Mouse (Mus musculus): ENCODE results near the gene Smbd1. TPM values are rescaled to one million over a fixed set of nuclear protein-coding genes. Genes with fewer than 3 reads are reported as not detected.

Gene Smbd1
- polyA plus RNA-seq, 1 experiment from 2014 or later: not detected

DNA sequence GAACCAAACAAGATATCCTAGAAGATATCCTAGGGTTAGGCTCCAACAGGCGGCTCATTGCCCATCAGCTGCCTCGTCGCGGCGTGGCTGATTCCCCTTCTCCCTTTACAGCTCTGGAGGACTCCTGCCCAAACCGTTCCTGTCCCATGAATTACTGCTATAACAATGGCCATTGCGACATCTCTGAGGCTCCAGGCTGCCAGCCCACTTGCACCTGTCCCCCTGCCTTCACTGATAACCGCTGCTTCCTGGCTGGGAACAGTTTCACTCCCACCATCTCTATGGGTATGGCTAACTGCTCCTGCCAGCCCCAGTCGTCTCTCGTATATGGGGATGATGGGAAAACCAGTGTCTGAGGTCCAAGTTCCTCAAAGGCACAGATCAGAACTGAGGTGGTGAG lies 33.6 kb downstream of the Smbd1 start:
- 79% methylated on average over 10 of the region's 10 CpGs for WGBS

DNA sequence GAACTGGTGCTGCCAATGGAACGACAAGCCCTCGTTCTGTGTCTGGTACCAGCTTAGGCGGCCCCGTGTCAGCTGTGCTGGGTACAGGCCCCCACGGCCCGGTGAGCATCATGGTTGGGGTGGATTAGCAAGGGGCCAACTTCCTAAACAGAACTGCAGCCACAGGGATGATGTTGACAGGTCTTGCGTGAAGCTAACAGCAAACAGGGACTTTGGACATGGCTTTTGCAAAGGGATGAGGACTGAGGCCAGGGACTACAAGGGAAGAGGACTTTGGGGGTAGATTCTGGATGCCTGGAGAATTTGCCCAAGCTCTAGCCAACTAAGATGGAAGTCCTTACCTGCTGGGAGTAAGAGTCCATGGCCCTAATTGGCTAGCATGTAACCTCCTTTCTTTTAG lies 43.4 kb downstream of the Smbd1 start:
- Histone ChIP-seq H3K27ac (no peak overlapping the region), H3K36me3 (no peaks in the 10 kb centered on the region), H3K9ac (no peak overlapping the region), H3K4me2 (replicated peaks) (no peak overlapping the region), H3K4me3 (no peak overlapping the region), H3K27me3 (no peaks in the 10 kb centered on the region), H3K4me1 (no peaks in the 10 kb centered on the region), H3K9me3 (no peaks in the 10 kb centered on the region)
- no peak for ATAC-seq (ENCODE audit: low FRiP score, low read depth)
- WGBS: 94% methylated on average over 7 of the region's 7 CpGs

More for the DNA sequence above, 33.6 kb downstream of the Smbd1 start:
- no peaks in the 10 kb centered on the region for H3K4me1 ChIP-seq
- ATAC-seq (ENCODE audit: low FRiP score, low read depth): no peak
- H3K9ac ChIP-seq: no peak overlapping the region
- H3K36me3 ChIP-seq: no peaks in the 10 kb centered on the region
- no peaks in the 10 kb centered on the region for H3K9me3 ChIP-seq
- H3K27ac ChIP-seq: no peak overlapping the region
- no peak overlapping the region for H3K4me2 ChIP-seq (replicated peaks)
- peaks cover 3% of the 10 kb centered on the region; the same call in 1 of the 2 replicates for H3K27me3 ChIP-seq
- H3K4me3 ChIP-seq: no peak overlapping the region

DNA sequence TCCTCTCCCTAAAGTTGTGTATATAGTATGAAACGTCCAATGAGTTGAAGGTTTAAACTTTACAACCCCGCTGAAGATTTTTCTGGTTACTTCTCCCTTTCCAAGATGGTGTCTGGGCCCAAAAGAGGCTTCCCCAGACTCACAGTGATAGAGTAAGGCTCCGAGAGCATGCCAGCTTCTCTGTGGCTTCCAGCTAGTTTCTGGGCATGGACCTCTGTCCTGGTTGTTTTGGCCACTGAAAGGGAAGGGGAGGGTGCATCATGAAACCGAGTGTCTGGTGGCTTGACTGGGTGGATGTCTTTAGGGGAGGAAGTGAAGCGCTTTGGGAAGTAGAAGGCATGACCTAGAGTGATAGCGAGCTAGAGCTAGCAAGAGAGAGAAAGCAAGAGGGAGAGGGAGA lies 45.3 kb downstream of the Smbd1 start:
- H3K4me2 ChIP-seq (replicated peaks): no peak overlapping the region
- H3K4me1 ChIP-seq: no peaks in the 10 kb centered on the region
- H3K27ac ChIP-seq: no peak overlapping the region
- no peak for ATAC-seq (ENCODE audit: low FRiP score, low read depth)
- H3K27me3 ChIP-seq: no peaks in the 10 kb centered on the region
- no peak overlapping the region for H3K9ac ChIP-seq
- H3K9me3 ChIP-seq: no peaks in the 10 kb centered on the region
- WGBS: 76% methylated on average over 6 of the region's 6 CpGs
- no peaks in the 10 kb centered on the region for H3K36me3 ChIP-seq
- H3K4me3 ChIP-seq: no peak overlapping the region

DNA sequence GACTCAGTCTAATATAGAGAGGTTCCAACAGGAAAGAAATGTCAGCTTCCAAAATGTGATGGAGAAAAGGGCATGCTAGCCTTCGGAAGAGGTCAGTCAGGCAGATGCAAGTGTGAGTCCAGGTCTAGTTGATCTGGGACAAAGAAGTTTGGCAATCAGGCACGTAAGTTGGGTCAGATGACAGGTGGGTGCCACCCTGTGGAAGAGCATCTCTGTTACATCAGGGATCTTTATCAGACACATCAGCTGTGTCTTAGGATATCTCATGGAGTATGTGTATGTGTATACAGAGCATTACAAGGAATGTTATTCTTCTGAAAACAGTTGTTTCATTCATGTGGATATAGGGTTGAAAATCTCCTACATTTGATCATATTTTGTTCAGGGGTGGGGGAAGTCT lies 45.7 kb downstream of the Smbd1 start:
- no peak overlapping the region for H3K4me2 ChIP-seq (replicated peaks)
- no peak overlapping the region for H3K4me3 ChIP-seq
- no peak for ATAC-seq (ENCODE audit: low FRiP score, low read depth)
- no peaks in the 10 kb centered on the region for H3K36me3 ChIP-seq
- H3K9me3 ChIP-seq: no peaks in the 10 kb centered on the region
- H3K9ac ChIP-seq: no peak overlapping the region
- WGBS: 77% methylated on average over 2 of the region's 2 CpGs
- H3K27ac ChIP-seq: no peak overlapping the region
- H3K27me3 ChIP-seq: no peaks in the 10 kb centered on the region
- no peaks in the 10 kb centered on the region for H3K4me1 ChIP-seq

Other genes with a start within 250 kb of the Smbd1 start
- 22.4 and 24.2 TPM in 2 replicates for gene Tfrc, start 201.6 kb downstream of the Smbd1 start, polyA plus RNA-seq (2015; fragmentation: Nextera tagmentation; extraction: Ambion mirVana)
- gene Tnk2, start 166.6 kb downstream of the Smbd1 start, polyA plus RNA-seq (2015; fragmentation: Nextera tagmentation; extraction: Ambion mirVana): 12.2 and 12.8 TPM in 2 replicates
- not detected in 2 replicates for gene Muc4, start 74.6 kb downstream of the Smbd1 start, polyA plus RNA-seq (2015; fragmentation: Nextera tagmentation; extraction: Ambion mirVana)
- gene Muc20, start 13.0 kb downstream of the Smbd1 start, polyA plus RNA-seq (2015; fragmentation: Nextera tagmentation; extraction: Ambion mirVana): not detected in 2 replicates
- gene Fyttd1, start 67.0 kb upstream of the Smbd1 start, polyA plus RNA-seq (2015; fragmentation: Nextera tagmentation; extraction: Ambion mirVana): 111 and 112 TPM in 2 replicates
- 16.8 and 18.9 TPM in 2 replicates for gene Rubcn, start 67.3 kb upstream of the Smbd1 start, polyA plus RNA-seq (2015; fragmentation: Nextera tagmentation; extraction: Ambion mirVana)
- gene Lrch3, start 103.6 kb upstream of the Smbd1 start, polyA plus RNA-seq (2015; fragmentation: Nextera tagmentation; extraction: Ambion mirVana): 31.2 and 36.7 TPM in 2 replicates
- 2.0 and 2.7 TPM in 2 replicates for gene Iqcg, start 245.7 kb upstream of the Smbd1 start, polyA plus RNA-seq (2015; fragmentation: Nextera tagmentation; extraction: Ambion mirVana)
- gene Rpl35a, start 246.0 kb upstream of the Smbd1 start, polyA plus RNA-seq (2015; fragmentation: Nextera tagmentation; extraction: Ambion mirVana): 915 and 966 TPM in 2 replicates

Measured in limb, embryonic 13.5 days (tissue).